Mouse (Mus musculus) kidney, embryonic 15.5 days (tissue): ENCODE data around the gene Pdrg1. TPM values are rescaled to one million over a fixed set of nuclear protein-coding genes. Genes with fewer than 3 reads are reported as not detected.

Experiments
- ATAC-seq: fragments of 200-750 bp; cut with Nextera tagmentation; replicated peaks from 2 replicates; pipeline ENCODE4 v1.8.0; 2017; ENCODE audit warnings: moderate TSS enrichment; ENCODE audit not compliant: low FRiP score
- H3K27ac ChIP-seq: fragments of 300-500 bp; sonication (generic); 2 replicates; pipeline ENCODE4 v1.5.1; 2015; ENCODE audit warnings: mild to moderate bottlenecking, inconsistent platforms
- H3K27me3 ChIP-seq: fragments of 300-500 bp; sonication (generic); 2 replicates; pipeline ENCODE4 v1.6.1; 2015; ENCODE audit warnings: inconsistent platforms
- H3K36me3 ChIP-seq: fragments of 300-500 bp; sonication (generic); 2 replicates; pipeline ENCODE4 v1.6.1; 2015; ENCODE audit warnings: inconsistent platforms
- H3K4me1 ChIP-seq: fragments of 300-500 bp; sonication (generic); 2 replicates; pipeline ENCODE4 v1.6.1; 2015; ENCODE audit warnings: inconsistent platforms
- H3K4me2 ChIP-seq: fragments of 300-500 bp; sonication (generic); 2 replicates; pipeline ENCODE4 v1.6.1; 2015; ENCODE audit warnings: moderate library complexity, mild to moderate bottlenecking, inconsistent platforms
- H3K4me3 ChIP-seq: fragments of 300-500 bp; sonication (generic); replicated peaks from 2 replicates; pipeline ENCODE4 v1.5.1; 2015; ENCODE audit warnings: mild to moderate bottlenecking, inconsistent platforms
- H3K9ac ChIP-seq: fragments of 300-500 bp; sonication (generic); 2 replicates; pipeline ENCODE4 v1.6.1; 2015; ENCODE audit warnings: mild to moderate bottlenecking, inconsistent platforms
- H3K9me3 ChIP-seq: fragments of 300-500 bp; sonication (generic); replicated peaks from 2 replicates; pipeline ENCODE4 v1.6.1; 2016; ENCODE audit warnings: inconsistent platforms
- WGBS: fragments of 180-500 bp; shearing (Covaris S2); methylation state at CpG from one replicate; pipeline ENCODE4 v1.1.7; 2015; ENCODE audit warnings: mixed read lengths; 5-methylcytosine and 5-hydroxymethylcytosine counted together
- polyA plus RNA-seq: library from polyadenylated mRNA; unstranded; fragments of >200 nt; fragmentation: Nextera tagmentation; extraction: Ambion mirVana; gene quantifications from 2 replicates; pipeline ENCODE4 v1.2.1, GENCODE M21; 2015

Gene Pdrg1
- polyA plus RNA-seq, result 111 and 112 TPM in 2 replicates

DNA sequence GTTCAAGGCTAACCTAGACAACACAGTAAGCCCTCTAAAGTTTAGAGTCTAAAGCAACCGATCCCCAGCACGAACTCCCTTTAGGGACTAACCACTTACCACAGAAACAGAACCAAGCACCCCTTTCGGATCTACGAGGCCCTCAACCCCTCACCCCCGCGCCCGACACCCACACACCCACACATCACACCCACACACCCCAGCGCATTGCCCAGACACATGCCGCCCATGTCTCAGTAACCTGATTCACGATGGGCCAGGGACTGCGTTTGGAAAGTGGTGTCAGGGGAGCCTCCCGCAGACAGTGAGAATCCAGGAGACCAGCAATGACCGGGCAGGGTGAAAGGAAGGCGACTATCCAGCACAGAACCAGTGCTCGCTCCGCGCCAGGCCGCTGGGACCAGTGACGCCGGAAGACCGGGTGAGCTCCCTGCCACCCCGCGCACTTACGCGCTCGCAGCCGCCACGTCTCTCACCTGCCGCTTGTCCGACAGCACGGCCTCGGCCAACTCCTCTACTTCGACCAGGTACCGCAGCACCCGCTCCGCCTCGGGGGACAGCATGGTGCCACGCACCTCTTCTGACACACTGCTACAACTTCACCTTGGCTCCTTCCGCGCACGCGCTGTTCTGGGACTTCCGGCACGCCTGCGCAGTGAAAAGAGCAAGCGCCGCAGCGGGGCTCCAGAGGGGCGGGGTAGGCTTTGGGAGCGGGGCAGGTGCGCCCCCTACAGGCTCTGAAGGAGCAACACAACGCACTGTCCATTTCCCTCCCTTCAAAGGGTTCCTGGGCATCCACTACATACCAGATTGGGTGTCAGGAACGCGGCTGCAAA, at the start of gene Pdrg1:
TSS of gene Pdrg1 (minus strand) at position 670 of the 836 bp plus-strand sequence.
- Histone ChIP-seq H3K4me1 (peaks cover 9% of the 10 kb centered on the region), H3K36me3 (peaks cover 36% of the 10 kb centered on the region), H3K4me2 (peak within 1 kb of the TSS; percentile 85), H3K9ac (peak within 1 kb of the TSS; percentile 76), H3K27ac (no peak within 1 kb of the TSS), H3K4me3 (peak within 1 kb of the TSS; percentile 88), H3K9me3 (no peaks in the 10 kb centered on the region), H3K27me3 (peaks cover 9% of the 10 kb centered on the region; the same call in 1 of the 2 replicates)
- peak; percentile 96 for ATAC-seq
- under 1% methylated on average over 54 of the region's 54 CpGs for WGBS

DNA sequence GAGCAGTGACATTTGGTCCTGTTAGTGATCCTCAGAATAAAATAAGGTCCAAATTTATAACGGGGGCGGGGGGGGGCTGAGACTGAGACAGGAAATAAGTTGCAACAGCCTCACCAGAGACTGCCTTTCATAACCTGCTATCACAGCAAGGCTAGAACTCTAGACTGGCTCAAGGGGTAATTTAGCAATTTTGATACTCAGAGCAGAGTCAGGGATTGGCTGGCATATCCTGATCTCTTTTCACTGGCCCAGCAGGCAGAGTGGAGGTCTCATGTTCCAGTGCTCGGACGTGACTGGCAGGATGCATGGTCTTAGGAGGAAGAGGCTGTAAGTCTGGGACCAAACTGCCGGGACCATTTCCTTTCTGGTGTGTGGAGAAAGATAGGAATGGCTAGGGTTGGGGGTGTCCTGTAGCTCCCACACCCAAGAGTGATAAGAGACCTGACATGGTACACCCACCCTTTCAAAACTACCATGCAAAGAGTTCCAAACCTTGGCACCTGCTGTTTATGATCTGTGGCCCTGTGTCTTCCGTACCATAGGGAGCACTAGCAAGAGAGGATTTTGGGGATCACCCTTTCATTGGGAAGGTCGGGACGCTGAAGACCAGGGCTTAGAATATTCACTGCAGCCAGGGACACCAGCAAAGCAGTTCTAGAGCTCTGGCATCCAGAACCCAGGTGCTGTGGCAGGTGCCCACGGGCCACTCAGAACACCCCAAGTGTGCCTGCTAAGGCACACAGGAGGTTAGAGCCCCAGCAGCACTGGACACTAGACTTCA, 49.2 kb upstream of the Pdrg1 start:
- ATAC-seq, result no peak
- 64% methylated on average over 9 of the region's 9 CpGs for WGBS

DNA sequence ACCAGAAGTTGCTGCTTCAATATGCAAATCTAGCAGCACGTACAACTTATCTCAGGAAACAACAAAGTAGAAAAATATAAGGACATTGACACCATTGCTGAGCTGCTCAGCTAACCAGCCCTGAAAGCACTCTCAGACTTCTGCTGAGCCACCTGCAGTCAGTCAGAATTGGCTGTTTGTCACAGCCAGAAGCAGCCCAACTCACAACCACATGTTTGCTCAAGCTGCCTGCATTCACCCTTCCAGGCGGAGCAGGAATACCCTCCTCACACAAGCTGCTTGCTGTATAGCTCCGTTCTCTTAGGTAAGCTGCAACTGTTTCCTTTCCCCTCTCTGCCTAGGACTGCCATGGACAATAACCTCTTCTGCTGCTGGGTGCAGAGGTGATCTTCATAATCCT, 48.2 kb upstream of the Pdrg1 start:
- H3K27me3 ChIP-seq, result peaks cover 23% of the 10 kb centered on the region
- no peak overlapping the region for H3K27ac ChIP-seq
- no peak overlapping the region for H3K9ac ChIP-seq
- no peaks in the 10 kb centered on the region for H3K9me3 ChIP-seq
- no peaks in the 10 kb centered on the region for H3K36me3 ChIP-seq
- no peak overlapping the region for H3K4me2 ChIP-seq
- 0 out of 2 replicates have a peak, but pooled peaks cover 3% of the 10 kb centered on the region for H3K4me1 ChIP-seq
- H3K4me3 ChIP-seq, result no peak overlapping the region
- no peak for ATAC-seq
- WGBS, result 59% methylated on average over 3 of the region's 3 CpGs

More for the DNA sequence above, 49.2 kb upstream of the Pdrg1 start:
- Histone ChIP-seq H3K27ac (no peak overlapping the region), H3K4me1 (0 out of 2 replicates have a peak, but pooled peaks cover 3% of the 10 kb centered on the region), H3K4me3 (no peak overlapping the region), H3K9ac (no peak overlapping the region), H3K36me3 (no peaks in the 10 kb centered on the region), H3K9me3 (no peaks in the 10 kb centered on the region), H3K4me2 (no peak overlapping the region), H3K27me3 (peaks cover 31% of the 10 kb centered on the region)

DNA sequence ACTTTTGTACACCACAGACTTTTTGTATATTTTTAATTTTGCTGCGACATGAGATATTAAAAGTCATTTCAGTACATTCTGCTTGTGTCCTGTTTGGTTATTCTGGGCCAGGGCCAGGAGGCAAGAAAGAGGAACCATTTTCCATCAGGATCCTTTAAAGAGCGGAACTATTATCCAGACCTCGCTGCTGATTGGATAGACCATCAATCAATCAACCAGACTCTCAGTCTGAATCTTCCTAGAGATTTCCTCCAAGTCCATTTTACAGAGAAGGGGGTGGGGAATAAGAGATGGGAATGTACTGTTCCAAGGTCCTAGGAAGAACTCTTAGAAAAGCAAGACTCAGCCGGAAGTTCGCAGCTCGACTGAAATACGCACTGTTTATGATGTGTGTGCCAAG, 45.0 kb upstream of the Pdrg1 start:
- H3K36me3 ChIP-seq, result no peaks in the 10 kb centered on the region

DNA sequence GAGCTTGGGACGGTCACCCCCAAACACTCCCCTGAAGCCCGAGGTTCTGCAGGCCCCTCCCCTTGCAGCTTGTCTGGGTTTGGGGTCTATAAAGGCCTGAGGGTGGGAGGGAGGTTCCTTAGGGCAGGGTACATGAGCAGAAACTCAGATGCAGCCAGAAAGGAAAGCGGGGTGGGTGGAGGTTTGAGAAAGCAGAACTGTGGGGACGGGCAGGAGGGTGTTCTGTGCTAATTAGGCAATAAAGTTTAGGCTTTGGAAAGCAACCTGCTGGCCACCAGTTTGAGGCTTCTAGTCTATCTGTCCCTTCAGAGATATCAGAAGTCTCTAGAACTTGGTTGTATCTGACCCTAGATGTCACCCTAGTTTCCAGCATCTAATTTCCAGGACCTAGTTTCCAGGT, 43.1 kb upstream of the Pdrg1 start:
- Histone ChIP-seq H3K4me2 (no peak overlapping the region), H3K9ac (no peak overlapping the region)
- WGBS, result 51% methylated on average over 4 of the region's 4 CpGs

More for the DNA sequence above, 45.0 kb upstream of the Pdrg1 start:
- WGBS, result 81% methylated on average over 7 of the region's 7 CpGs
- no peak for ATAC-seq
- H3K9me3 ChIP-seq, result no peaks in the 10 kb centered on the region
- H3K4me2 ChIP-seq, result no peak overlapping the region
- no peak overlapping the region for H3K9ac ChIP-seq
- no peak overlapping the region for H3K27ac ChIP-seq
- no peaks in the 10 kb centered on the region for H3K27me3 ChIP-seq
- H3K4me1 ChIP-seq, result 0 out of 2 replicates have a peak, but pooled peaks cover 3% of the 10 kb centered on the region
- no peak overlapping the region for H3K4me3 ChIP-seq

DNA sequence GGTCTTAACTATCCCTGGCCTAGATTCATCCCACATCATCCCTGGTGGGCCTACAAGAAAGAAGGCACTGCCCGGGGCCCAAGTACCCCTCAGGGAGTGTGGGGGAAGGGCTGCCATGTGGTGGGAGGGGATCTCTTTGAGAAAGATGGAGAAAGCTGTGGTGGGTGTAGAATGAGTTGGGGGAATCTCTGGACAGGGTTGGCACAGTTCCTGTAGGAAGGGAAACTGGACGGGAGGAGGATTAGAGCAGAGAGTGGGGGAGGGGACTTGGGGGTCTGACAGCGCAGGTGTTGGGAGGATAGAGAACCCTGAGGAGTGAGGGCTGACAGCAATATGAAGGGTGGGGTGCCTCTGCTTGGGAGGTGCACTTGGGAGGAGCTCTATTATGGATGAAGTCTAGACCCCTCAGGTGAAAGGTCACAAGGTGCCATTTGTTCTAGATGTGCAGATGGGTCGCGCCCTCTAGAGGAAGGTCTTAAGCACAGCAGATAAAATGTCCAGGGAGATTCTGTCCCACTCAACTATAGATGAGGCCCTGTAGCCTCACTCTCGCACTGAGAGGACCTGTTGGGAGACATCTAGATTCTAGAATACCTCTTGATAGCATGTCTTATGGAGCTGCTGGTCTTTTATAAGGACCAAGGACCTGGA, 40.2 kb upstream of the Pdrg1 start:
- Histone ChIP-seq H3K4me1 (peaks cover 7% of the 10 kb centered on the region), H3K9me3 (no peaks in the 10 kb centered on the region), H3K27ac (no peak overlapping the region), H3K9ac (no peak overlapping the region), H3K36me3 (no peaks in the 10 kb centered on the region), H3K27me3 (peaks cover 28% of the 10 kb centered on the region), H3K4me2 (no peak overlapping the region), H3K4me3 (no peak overlapping the region)
- 59% methylated on average over 6 of the region's 6 CpGs for WGBS
- ATAC-seq, result no peak

More for the DNA sequence above, 43.1 kb upstream of the Pdrg1 start:
- ATAC-seq, result no peak
- no peaks in the 10 kb centered on the region for H3K36me3 ChIP-seq
- H3K9me3 ChIP-seq, result no peaks in the 10 kb centered on the region
- 0 out of 2 replicates have a peak, but pooled peaks cover under 1% of the 10 kb centered on the region for H3K4me1 ChIP-seq
- H3K27me3 ChIP-seq, result peaks cover 5% of the 10 kb centered on the region
- H3K27ac ChIP-seq, result no peak overlapping the region
- H3K4me3 ChIP-seq, result no peak overlapping the region

DNA sequence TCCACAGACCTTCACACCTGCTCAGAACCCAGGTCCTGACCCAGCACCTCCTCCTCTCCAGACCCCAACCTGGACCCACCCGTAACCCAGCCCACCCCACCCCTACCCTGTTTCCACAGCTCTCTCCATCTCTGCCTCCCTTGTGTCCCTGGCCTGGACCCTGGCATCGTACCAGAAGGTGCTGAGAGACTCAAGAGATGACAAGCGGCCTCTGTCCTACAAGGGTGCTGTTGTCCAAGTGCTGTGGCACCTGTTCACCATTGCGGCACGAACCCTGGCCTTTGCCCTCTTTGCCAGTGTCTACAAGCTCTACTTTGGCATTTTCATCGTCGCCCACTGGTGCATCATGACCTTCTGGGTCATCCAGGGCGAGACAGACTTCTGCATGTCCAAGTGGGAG, 38.7 kb upstream of the Pdrg1 start:
- ATAC-seq, result no peak
- WGBS, result 91% methylated on average over 8 of the region's 8 CpGs

DNA sequence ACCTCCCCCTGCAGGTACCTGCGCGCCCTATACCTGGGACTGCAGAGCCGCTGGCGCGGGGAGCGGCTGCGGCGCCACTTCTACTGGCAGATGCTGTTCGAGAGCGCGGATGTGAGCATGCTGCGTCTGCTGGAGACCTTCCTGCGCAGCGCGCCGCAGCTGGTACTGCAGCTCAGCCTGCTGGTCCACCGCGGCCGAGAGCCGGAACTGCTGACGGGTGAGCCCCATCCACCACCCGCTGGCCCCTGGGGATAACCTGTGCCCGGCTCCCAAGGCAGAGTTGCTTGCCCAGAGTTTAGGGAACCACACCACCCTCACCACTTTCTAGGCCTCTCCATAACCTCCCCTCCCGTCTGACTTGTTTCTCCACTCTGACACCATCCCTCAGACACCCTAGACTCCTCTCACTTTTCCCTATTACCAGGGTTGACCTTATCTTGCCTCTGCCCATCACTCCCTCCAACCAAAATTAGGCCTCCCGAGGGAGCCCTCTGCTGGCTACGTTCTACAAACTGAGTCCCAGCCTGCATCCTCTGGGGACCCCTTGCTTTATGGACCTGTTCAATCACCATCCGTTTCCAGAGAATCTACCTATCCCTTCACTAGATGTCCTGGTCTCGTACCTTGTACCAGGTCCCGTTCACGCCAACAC, 37.6 kb upstream of the Pdrg1 start:
- peaks cover 15% of the 10 kb centered on the region for H3K4me1 ChIP-seq
- H3K27ac ChIP-seq, result no peak overlapping the region
- H3K4me3 ChIP-seq, result no peak overlapping the region; the same call in 1 of the 2 replicates
- peaks cover 30% of the 10 kb centered on the region for H3K27me3 ChIP-seq
- H3K9me3 ChIP-seq, result no peaks in the 10 kb centered on the region
- WGBS, result 7% methylated on average over 30 of the region's 30 CpGs
- H3K4me2 ChIP-seq, result peak overlapping the region; percentile 43
- no peaks in the 10 kb centered on the region for H3K36me3 ChIP-seq
- ATAC-seq, result no peak
- no peak overlapping the region for H3K9ac ChIP-seq

More for the DNA sequence above, 38.7 kb upstream of the Pdrg1 start:
- Histone ChIP-seq H3K4me3 (no peak overlapping the region), H3K27ac (no peak overlapping the region), H3K4me1 (peaks cover 15% of the 10 kb centered on the region), H3K4me2 (no peak overlapping the region), H3K36me3 (no peaks in the 10 kb centered on the region), H3K27me3 (peaks cover 29% of the 10 kb centered on the region), H3K9ac (no peak overlapping the region), H3K9me3 (no peaks in the 10 kb centered on the region)

DNA sequence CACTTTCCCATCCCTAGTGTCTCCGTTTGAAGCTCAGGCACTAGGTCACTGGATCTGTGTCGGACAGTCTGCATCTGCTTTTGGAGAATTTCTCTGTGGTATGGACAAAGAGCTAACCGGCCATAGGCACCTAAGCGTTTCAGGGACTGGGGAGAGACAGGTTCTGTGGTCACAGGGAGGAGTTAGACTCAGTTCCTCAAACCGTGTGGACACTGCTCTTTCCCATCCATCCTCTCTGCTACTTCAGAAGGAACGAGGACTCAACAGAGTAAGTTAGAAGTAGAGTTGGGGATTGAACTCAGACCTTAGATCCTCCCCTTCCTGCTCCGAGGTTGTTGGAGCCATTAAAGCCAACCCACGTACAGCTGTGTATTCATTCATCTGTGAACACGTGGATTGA, 36.3 kb upstream of the Pdrg1 start:
- Histone ChIP-seq H3K27ac (no peak overlapping the region), H3K9me3 (no peaks in the 10 kb centered on the region), H3K4me3 (no peak overlapping the region), H3K4me2 (no peak overlapping the region), H3K36me3 (no peaks in the 10 kb centered on the region), H3K27me3 (peaks cover 30% of the 10 kb centered on the region), H3K9ac (no peak overlapping the region), H3K4me1 (peaks cover 15% of the 10 kb centered on the region)
- ATAC-seq, result no peak
- WGBS, result 70% methylated on average over 9 of the region's 9 CpGs

DNA sequence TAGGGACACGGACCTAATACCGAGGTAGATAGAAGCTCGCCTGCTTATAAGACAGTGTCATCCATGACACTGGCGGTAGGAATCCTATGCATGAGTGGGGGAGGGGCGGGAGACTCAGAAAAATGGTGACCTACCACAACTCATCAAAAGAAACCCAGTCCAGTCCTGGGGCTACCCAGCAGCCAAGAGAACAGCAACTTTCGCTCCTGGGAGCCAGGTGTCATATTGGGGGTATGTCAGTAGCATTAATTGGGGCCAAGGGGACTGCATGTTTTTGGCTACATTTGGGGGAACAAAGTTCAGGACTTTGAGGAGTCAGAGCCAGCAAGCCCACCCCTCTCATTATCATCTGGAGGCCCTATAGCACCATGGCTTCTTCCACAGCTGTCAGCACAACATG, 35.9 kb upstream of the Pdrg1 start:
- H3K27me3 ChIP-seq, result peaks cover 30% of the 10 kb centered on the region
- H3K36me3 ChIP-seq, result no peaks in the 10 kb centered on the region
- 91% methylated on average over 6 of the region's 6 CpGs for WGBS
- H3K9ac ChIP-seq, result no peak overlapping the region
- peaks cover 15% of the 10 kb centered on the region for H3K4me1 ChIP-seq
- H3K4me3 ChIP-seq, result no peak overlapping the region
- H3K9me3 ChIP-seq, result no peaks in the 10 kb centered on the region
- H3K27ac ChIP-seq, result no peak overlapping the region
- H3K4me2 ChIP-seq, result no peak overlapping the region
- ATAC-seq, result no peak

DNA sequence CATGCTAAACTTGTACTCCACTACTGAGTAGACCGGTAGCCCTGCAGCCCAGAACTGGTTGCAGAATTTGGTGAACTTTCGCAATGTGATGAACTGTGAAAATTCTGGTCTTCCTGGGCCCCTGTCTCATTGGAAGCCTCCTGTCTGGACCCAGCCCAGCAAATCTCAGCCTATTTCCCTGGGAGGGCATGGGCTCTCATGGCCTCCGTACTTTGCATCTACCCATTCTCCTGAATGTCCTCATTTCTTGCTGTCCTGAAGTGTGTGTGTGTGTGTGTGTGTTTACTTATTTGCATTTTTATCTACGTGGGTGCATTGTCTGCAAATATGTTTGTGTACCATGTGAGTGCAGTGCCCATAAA, 34.8 kb upstream of the Pdrg1 start:
- Histone ChIP-seq H3K4me1 (peaks cover 15% of the 10 kb centered on the region), H3K27me3 (peaks cover 30% of the 10 kb centered on the region)
- WGBS, result 81% methylated on average over 4 of the region's 4 CpGs

More for the DNA sequence above, 34.8 kb upstream of the Pdrg1 start:
- ATAC-seq, result no peak
- Histone ChIP-seq H3K36me3 (no peaks in the 10 kb centered on the region), H3K27ac (no peak overlapping the region), H3K4me2 (no peak overlapping the region), H3K9me3 (no peaks in the 10 kb centered on the region), H3K4me3 (no peak overlapping the region), H3K9ac (no peak overlapping the region)
